Mouse (Mus musculus) cortical plate, adult 2 months (tissue): Measurements from ENCODE around the gene Ldlrad3.

Experiments
- CTCF ChIP-seq: fragments of 200-500 bp; IDR thresholded peaks from 2 replicates; pipeline ENCODE4 v1.5.1; 2011; ENCODE audit warnings: mild to moderate bottlenecking, control low read depth, low read length; ENCODE audit not compliant: insufficient read depth; ENCODE audit errors: extremely low read depth
- POLR2A ChIP-seq: fragments of 200-500 bp; IDR thresholded peaks from 2 replicates; pipeline ENCODE4 v1.6.1; 2011; ENCODE audit warnings: mild to moderate bottlenecking, low read length, control low read depth; ENCODE audit not compliant: insufficient read depth; ENCODE audit errors: extremely low read depth

GRCm38 (mm10) chr2:102176434-102176772 lies 9.8 kb downstream of the Ldlrad3 start:
- TF ChIP-seq POLR2A: no peak
- no peak for TF ChIP-seq CTCF
